Mouse (Mus musculus) CH12.LX (cell line): Measurements from ENCODE around the gene Entpd3. TPM values are rescaled to one million over a fixed set of nuclear protein-coding genes. Genes with fewer than 3 reads are reported as not detected.
A peak's percentile ranks its signal among the peaks of the same experiment; 100 is the strongest.

Experiments
- DNase-seq: peaks from one replicate; pipeline ENCODE4 v3.0.0-alpha.2; 2013; ENCODE audit errors: extremely low read depth
- H3K27ac ChIP-seq: 2 replicates; pipeline ENCODE4 v1.5.1; 2012; ENCODE audit warnings: low read depth, mild to moderate bottlenecking, control low read depth, moderate library complexity; ENCODE audit not compliant: insufficient read depth
- H3K27me3 ChIP-seq: replicated peaks from 2 replicates; pipeline ENCODE3; 2012; ENCODE audit warnings: inconsistent platforms
- H3K36me3 ChIP-seq, 2 experiments: replicated peaks in 1 of 2; 2 replicates each; pipeline versions ENCODE3 to v1.6.1; 2012; ENCODE audit warnings: inconsistent platforms in 1 of 2, low read length in 1 of 2, mild to moderate bottlenecking in 1 of 2, mixed read lengths in 1 of 2, moderate library complexity in 1 of 2; ENCODE audit not compliant: control insufficient read depth in 1 of 2, insufficient read depth in 1 of 2
- H3K4me1 ChIP-seq, 2 experiments: 2 replicates each; pipeline ENCODE4 v1.6.1; 2012; ENCODE audit warnings: inconsistent platforms in 1 of 2, moderate library complexity in 1 of 2; ENCODE audit not compliant: insufficient read depth in 2 of 2, control insufficient read depth in 1 of 2
- H3K4me2 ChIP-seq: 2 replicates; pipeline ENCODE4 v1.6.1; 2012; ENCODE audit warnings: low read depth, mild to moderate bottlenecking, control low read depth; ENCODE audit not compliant: poor library complexity, insufficient read depth, severe bottlenecking
- H3K4me3 ChIP-seq, 3 experiments: fragments of 150-350 bp in 1 of 3; sonication (generic) in 1 of 3; replicated peaks in 1 of 3; 2 replicates each; pipeline versions ENCODE3 to v1.5.1; 2011 to 2012; ENCODE audit warnings: low read depth in 2 of 3, low read length in 2 of 3, mild to moderate bottlenecking in 2 of 3, moderate library complexity in 2 of 3, control low read depth in 1 of 3, improper control_type of control experiment in 1 of 3, inconsistent platforms in 1 of 3, mixed read lengths in 1 of 3; ENCODE audit not compliant: poor library complexity in 1 of 3
- H3K79me2 ChIP-seq: replicated peaks from 2 replicates; pipeline ENCODE4 v1.6.1; 2012; ENCODE audit warnings: mild to moderate bottlenecking, moderate library complexity; ENCODE audit not compliant: control insufficient read depth, poor library complexity, insufficient read depth, severe bottlenecking; ENCODE audit errors: extremely low read depth
- H3K9ac ChIP-seq: 2 replicates; pipeline ENCODE4 v1.6.1; 2012; ENCODE audit warnings: low read depth, mild to moderate bottlenecking, control low read depth, moderate library complexity; ENCODE audit not compliant: insufficient read depth
- H3K9me3 ChIP-seq: replicated peaks from 2 replicates; pipeline ENCODE3; 2012; ENCODE audit warnings: low read length, inconsistent platforms, mixed read lengths
- BHLHE40 ChIP-seq: IDR thresholded peaks from 2 replicates; pipeline ENCODE4 v1.6.1; 2011; ENCODE audit warnings: mild to moderate bottlenecking, low read depth, low read length, improper control_type of control experiment
- CHD1 ChIP-seq: IDR thresholded peaks from 2 replicates; pipeline ENCODE4 v1.6.1; 2012; ENCODE audit warnings: low read depth, low read length, improper control_type of control experiment, inconsistent platforms
- CHD2 ChIP-seq: IDR thresholded peaks from 2 replicates; pipeline ENCODE4 v1.6.1; 2011; ENCODE audit warnings: low read length, improper control_type of control experiment
- CTCF ChIP-seq, 2 experiments: IDR thresholded peaks in 1 of 2; conservative IDR thresholded peaks in 1 of 2; 2 replicates each; pipeline ENCODE4 v1.5.1; 2011 to 2012; ENCODE audit warnings: low read depth in 2 of 2, low read length in 2 of 2, improper control_type of control experiment in 1 of 2, inconsistent platforms in 1 of 2, mild to moderate bottlenecking in 1 of 2, moderate library complexity in 1 of 2
- E2F4 ChIP-seq: IDR thresholded peaks from 2 replicates; pipeline ENCODE4 v1.6.1; 2011; ENCODE audit warnings: low read depth, low read length, improper control_type of control experiment; ENCODE audit not compliant: insufficient replicate concordance
- ELF1 ChIP-seq: IDR thresholded peaks from 2 replicates; pipeline ENCODE4 v1.6.1; 2014; ENCODE audit warnings: low read depth, mild to moderate bottlenecking, inconsistent platforms, low read length, improper control_type of control experiment
- EP300 ChIP-seq: IDR thresholded peaks from 2 replicates; pipeline ENCODE4 v1.6.1; 2011; ENCODE audit warnings: low read length, improper control_type of control experiment
- ETS1 ChIP-seq: conservative IDR thresholded peaks from 2 replicates; pipeline ENCODE4 v1.6.1; 2012; ENCODE audit warnings: low read depth, mild to moderate bottlenecking, inconsistent platforms, low read length, improper control_type of control experiment, moderate library complexity
- HCFC1 ChIP-seq: IDR thresholded peaks from 2 replicates; pipeline ENCODE4 v1.6.1; 2012; ENCODE audit warnings: low read depth, mild to moderate bottlenecking, inconsistent platforms, low read length, improper control_type of control experiment
- IRF4 ChIP-seq: IDR thresholded peaks from 2 replicates; pipeline ENCODE4 v1.6.1; 2014; ENCODE audit warnings: low read depth, mild to moderate bottlenecking, inconsistent platforms, low read length, improper control_type of control experiment
- MAX ChIP-seq: IDR thresholded peaks from 2 replicates; pipeline ENCODE4 v1.6.1; 2011; ENCODE audit warnings: low read length, improper control_type of control experiment
- MAZ ChIP-seq: IDR thresholded peaks from 2 replicates; pipeline ENCODE4 v1.6.1; 2012; ENCODE audit warnings: low read depth, mild to moderate bottlenecking, inconsistent platforms, low read length, improper control_type of control experiment, moderate library complexity
- MEF2A ChIP-seq: IDR thresholded peaks from 2 replicates; pipeline ENCODE4 v1.6.1; 2014; ENCODE audit warnings: low read depth, mild to moderate bottlenecking, inconsistent platforms, low read length, improper control_type of control experiment, borderline replicate concordance
- MXI1 ChIP-seq: IDR thresholded peaks from 2 replicates; pipeline ENCODE4 v1.6.1; 2011; ENCODE audit warnings: mild to moderate bottlenecking, low read depth, low read length, improper control_type of control experiment
- MYC ChIP-seq: IDR thresholded peaks from 2 replicates; pipeline ENCODE4 v1.6.1; 2011; ENCODE audit warnings: low read depth, mild to moderate bottlenecking, improper control_type of control experiment, low read length
- NELFE ChIP-seq: IDR thresholded peaks from 2 replicates; pipeline ENCODE4 v1.6.1; 2011; ENCODE audit warnings: low read depth, low read length, improper control_type of control experiment
- NRF1 ChIP-seq: IDR thresholded peaks from 2 replicates; pipeline ENCODE4 v1.6.1; 2014; ENCODE audit warnings: low read depth, mild to moderate bottlenecking, inconsistent platforms, low read length, improper control_type of control experiment, moderate library complexity
- PAX5 ChIP-seq: IDR thresholded peaks from 2 replicates; pipeline ENCODE4 v1.6.1; 2012; ENCODE audit warnings: low read length, inconsistent platforms, mixed read lengths
- POLR2A ChIP-seq: IDR thresholded peaks from 2 replicates; pipeline ENCODE4 v1.6.1; 2011; ENCODE audit warnings: low read depth, mild to moderate bottlenecking, improper control_type of control experiment, low read length
- POLR2AphosphoS2 ChIP-seq: IDR thresholded peaks from 2 replicates; pipeline ENCODE4 v1.6.1; 2011; ENCODE audit warnings: low read depth, low read length, improper control_type of control experiment
- RAD21 ChIP-seq: IDR thresholded peaks from 2 replicates; pipeline ENCODE4 v1.6.1; 2011; ENCODE audit warnings: low read depth, mild to moderate bottlenecking, low read length, improper control_type of control experiment, moderate library complexity
- RCOR1 ChIP-seq: conservative IDR thresholded peaks from 2 replicates; pipeline ENCODE4 v1.6.1; 2012; ENCODE audit warnings: low read depth, mild to moderate bottlenecking, inconsistent platforms, low read length, improper control_type of control experiment
- SIN3A ChIP-seq: IDR thresholded peaks from 2 replicates; pipeline ENCODE4 v1.6.1; 2012; ENCODE audit warnings: low read length, improper control_type of control experiment, inconsistent platforms
- SMC3 ChIP-seq: IDR thresholded peaks from 2 replicates; pipeline ENCODE4 v1.6.1; 2011; ENCODE audit warnings: low read depth, low read length, improper control_type of control experiment
- TBP ChIP-seq: conservative IDR thresholded peaks from 2 replicates; pipeline ENCODE4 v1.6.1; 2011; ENCODE audit warnings: low read depth, low read length, improper control_type of control experiment
- USF1 ChIP-seq: IDR thresholded peaks from 2 replicates; pipeline ENCODE4 v1.6.1; 2014; ENCODE audit warnings: low read depth, mild to moderate bottlenecking, inconsistent platforms, low read length, improper control_type of control experiment
- USF2 ChIP-seq: conservative IDR thresholded peaks from 2 replicates; pipeline ENCODE4 v1.6.1; 2011; ENCODE audit warnings: low read depth, low read length, improper control_type of control experiment
- ZC3H11A ChIP-seq: IDR thresholded peaks from 2 replicates; pipeline ENCODE4 v1.6.1; 2012; ENCODE audit warnings: low read depth, mild to moderate bottlenecking, inconsistent platforms, low read length, improper control_type of control experiment
- ZKSCAN1 ChIP-seq: IDR thresholded peaks from 2 replicates; pipeline ENCODE4 v1.6.1; 2012; ENCODE audit warnings: low read depth, inconsistent platforms, low read length, improper control_type of control experiment, borderline replicate concordance
- ZMIZ1 ChIP-seq: IDR thresholded peaks from 2 replicates; pipeline ENCODE4 v1.6.1; 2012; ENCODE audit warnings: low read depth, mild to moderate bottlenecking, inconsistent platforms, low read length, improper control_type of control experiment
- dilution Hi-C: fragments of 300-500 bp; cut with MboI; formaldehyde crosslinking; loops from 2 replicates; pipeline ENCODE4 v1.14.3; 2020; ENCODE audit warnings: low sequenced_read_pairs; ENCODE audit not compliant: extremely low pct_unique_long_range_greater_than_20kb, extremely low pct_ligation_motif_present
- in situ Hi-C: fragments of 300-500 bp; cut with MboI; formaldehyde crosslinking; loops from 3 replicates; pipeline ENCODE4 v1.14.3; 2019; ENCODE audit warnings: low sequenced_read_pairs, low pct_ligation_motif_present, low pct_unique_long_range_greater_than_20kb, mixed read lengths
- polyA plus RNA-seq: library from polyadenylated mRNA; unstranded; fragments of >175 nt; gene quantifications from 2 replicates; pipeline ENCODE4 v1.2.1, GENCODE M21; 2012; ENCODE audit warnings: low read depth; ENCODE audit not compliant: insufficient read length
- total RNA-seq, 2 experiments: library from RNA; depleted of rRNA; stranded (reverse); fragments of 300-350 nt in 1 of 2; fragments of >200 nt in 1 of 2; gene quantifications; 2 replicates each; pipeline ENCODE4 v1.2.3; 2012 to 2014

Entpd3 gene
- total and polyA plus RNA-seq, 3 experiments = 0.04 TPM; not detected in 2

DNA sequence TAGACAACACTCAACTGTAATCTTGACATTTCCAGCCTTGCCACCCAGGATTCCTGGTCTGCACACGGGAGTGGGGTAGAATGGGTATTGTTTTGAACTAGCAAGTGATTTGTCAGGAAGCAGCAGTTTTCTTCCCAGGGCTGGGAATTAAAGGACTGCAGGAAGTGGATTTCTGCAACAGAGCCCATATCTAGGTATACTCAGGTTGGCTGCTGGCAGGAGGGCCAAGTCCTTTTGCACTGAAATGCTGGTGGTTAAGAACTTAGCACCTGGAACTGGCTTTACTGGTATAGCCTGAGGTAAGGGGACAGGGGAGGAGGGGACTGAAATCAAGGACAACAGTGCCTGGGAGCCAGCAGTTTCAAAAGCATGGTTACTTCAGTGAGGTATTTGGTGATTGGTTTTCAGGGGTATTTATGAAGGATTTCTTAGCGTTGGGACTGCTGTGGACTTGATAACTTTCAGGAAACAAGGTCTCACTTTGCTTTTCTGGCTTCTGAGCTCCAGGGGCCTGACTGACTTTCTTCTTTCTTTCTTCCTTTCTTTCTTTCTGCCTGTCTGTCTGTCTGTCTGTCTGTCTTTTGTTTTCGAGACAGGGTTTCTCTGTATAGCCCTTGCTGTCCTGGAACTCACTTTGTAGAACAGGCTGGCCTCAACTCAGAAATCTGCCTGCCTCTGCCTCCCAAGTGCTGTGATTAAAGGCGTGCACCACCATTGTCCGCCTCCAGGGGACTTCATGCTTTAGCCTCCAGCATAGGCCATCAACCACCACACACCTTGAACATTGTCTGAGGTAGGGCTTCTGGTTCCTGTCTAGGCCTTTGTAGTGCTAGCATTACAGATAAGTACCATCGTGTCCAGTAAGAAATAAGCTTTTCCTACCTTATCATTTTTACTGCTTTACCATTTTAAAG lies 36.4 kb downstream of the Entpd3 start:
- H3K4me3 ChIP-seq = no peak overlapping the region
- DNase-seq = peak; percentile 56
- H3K9me3 ChIP-seq = no peaks in the 10 kb centered on the region
- H3K9ac ChIP-seq = no peak overlapping the region
- in situ Hi-C loops (no loop called here), dilution Hi-C loops (no loop called here)
- H3K4me1 ChIP-seq = peaks cover 19 to 54% of the 10 kb centered on the region in 2 experiments
- no peak for TF ChIP-seq IRF4
- TF ChIP-seq MAX = no peak
- 0 out of 2 replicates have a peak, but pooled peaks have one; percentile 50 for TF ChIP-seq ZMIZ1
- no peak for TF ChIP-seq MXI1
- no peak for TF ChIP-seq ETS1
- TF ChIP-seq BHLHE40 = no peak
- no peak for TF ChIP-seq MYC
- peak; percentile 94 for TF ChIP-seq POLR2AphosphoS2
- no peak for TF ChIP-seq ZKSCAN1
- TF ChIP-seq MAZ = no peak
- TF ChIP-seq CHD1 = 0 out of 2 replicates have a peak, but pooled peaks have one; percentile 25
- no peak for TF ChIP-seq NRF1
- 0 out of 2 replicates have a peak, but pooled peaks have one; percentile 20 for TF ChIP-seq MEF2A
- TF ChIP-seq CTCF (conservative IDR thresholded peaks at IDR 0.05 in 1 of 2, IDR thresholded peaks at IDR 0.05 in 1 of 2; ENCODE audit: low read depth in 2 of 2, low read length in 2 of 2) = peak; percentile 25 to 34; a peak in 3 of 4 replicates
- TF ChIP-seq E2F4 = no peak
- no peak for TF ChIP-seq USF2
- 0 out of 2 replicates have a peak, but pooled peaks have one; percentile 27 for TF ChIP-seq NELFE
- TF ChIP-seq SMC3 = no peak
- no peak for TF ChIP-seq EP300
- no peak for TF ChIP-seq RAD21
- no peak for TF ChIP-seq ZC3H11A
- peak; percentile 39; the same call in 1 of the 2 replicates for TF ChIP-seq CHD2
- TF ChIP-seq SIN3A = no peak
- TF ChIP-seq TBP = no peak
- peak; percentile 49 for TF ChIP-seq POLR2A
- TF ChIP-seq RCOR1 = peak; percentile 34; the same call in 1 of the 2 replicates
- no peak for TF ChIP-seq ELF1
- no peak for TF ChIP-seq PAX5
- no peak for TF ChIP-seq USF1
- no peak for TF ChIP-seq HCFC1
- peaks cover 24% of the 10 kb centered on the region for H3K79me2 ChIP-seq
- peak overlapping the region; percentile 53; the same call in 1 of the 2 replicates for H3K27ac ChIP-seq
- H3K36me3 ChIP-seq = peaks cover 38 to 40% of the 10 kb centered on the region in 2 experiments
- H3K4me2 ChIP-seq = peak overlapping the region; percentile 79; the same call in 1 of the 2 replicates
- no peaks in the 10 kb centered on the region for H3K27me3 ChIP-seq
